Mouse (Mus musculus) intestine, postnatal 0 days (tissue): ENCODE results near the gene Mast4. TPM values are rescaled to one million over a fixed set of nuclear protein-coding genes. Genes with fewer than 3 reads are reported as not detected.
A peak's percentile ranks its signal among the peaks of the same experiment; 100 is the strongest.

Experiments used
- ATAC-seq: fragments of 200-750 bp; cut with Nextera tagmentation; 2 replicates; pipeline ENCODE4 v1.8.0; 2017; ENCODE audit warnings: mild to moderate bottlenecking, moderate TSS enrichment, moderate library complexity
- H3K27ac ChIP-seq: fragments of 300-500 bp; sonication (generic); 2 replicates; pipeline ENCODE4 v1.5.1; 2014; ENCODE audit warnings: mild to moderate bottlenecking, low read depth, low read length, moderate library complexity
- H3K27me3 ChIP-seq: fragments of 300-500 bp; sonication (generic); replicated peaks from 2 replicates; pipeline ENCODE4 v1.6.1; 2014; ENCODE audit warnings: low read length, mixed read lengths; ENCODE audit not compliant: control insufficient read depth, insufficient read depth
- H3K36me3 ChIP-seq: fragments of 300-500 bp; sonication (generic); 2 replicates; pipeline ENCODE4 v1.6.1; 2014; ENCODE audit warnings: mild to moderate bottlenecking, moderate library complexity; ENCODE audit not compliant: control insufficient read depth, insufficient read depth
- H3K4me1 ChIP-seq: fragments of 300-500 bp; sonication (generic); replicated peaks from 2 replicates; pipeline ENCODE4 v1.6.1; 2014; ENCODE audit warnings: antibody characterized with exemption, low read length, mixed read lengths; ENCODE audit not compliant: control insufficient read depth, insufficient read depth
- H3K4me2 ChIP-seq: fragments of 300-500 bp; sonication (generic); replicated peaks from 2 replicates; pipeline ENCODE4 v1.6.1; 2014; ENCODE audit warnings: low read depth, mild to moderate bottlenecking, moderate library complexity
- H3K4me3 ChIP-seq: fragments of 300-500 bp; sonication (generic); 2 replicates; pipeline ENCODE4 v1.5.1; 2014; ENCODE audit warnings: low read depth, low read length
- H3K9ac ChIP-seq: fragments of 300-500 bp; sonication (generic); 2 replicates; pipeline ENCODE4 v1.6.1; 2014; ENCODE audit warnings: mild to moderate bottlenecking, low read depth, low read length
- H3K9me3 ChIP-seq: fragments of 300-500 bp; sonication (generic); 2 replicates; pipeline ENCODE4 v1.6.1; 2016; ENCODE audit warnings: mixed run types; ENCODE audit not compliant: control insufficient read depth
- CTCF ChIP-seq: sonication (generic); IDR thresholded peaks from 2 replicates; pipeline ENCODE4 v1.5.1; 2016; ENCODE audit warnings: low read depth, mild to moderate bottlenecking, control low read depth, antibody characterized with exemption, moderate library complexity
- WGBS: fragments of 180-500 bp; shearing (Covaris S2); extraction: QIAGEN DNeasy Blood & Tissue Kit; methylation state at CpG from one replicate; pipeline ENCODE4 v1.1.7; 2014; 5-methylcytosine and 5-hydroxymethylcytosine counted together
- polyA plus RNA-seq: library from polyadenylated mRNA; unstranded; fragments of >200 nt; fragmentation: Nextera tagmentation; extraction: Ambion mirVana; gene quantifications from 2 replicates; pipeline ENCODE4 v1.2.1, GENCODE M21; 2015

Gene Mast4
- polyA plus RNA-seq, 1 experiment from 2014 or later, result 6.1 TPM

DNA sequence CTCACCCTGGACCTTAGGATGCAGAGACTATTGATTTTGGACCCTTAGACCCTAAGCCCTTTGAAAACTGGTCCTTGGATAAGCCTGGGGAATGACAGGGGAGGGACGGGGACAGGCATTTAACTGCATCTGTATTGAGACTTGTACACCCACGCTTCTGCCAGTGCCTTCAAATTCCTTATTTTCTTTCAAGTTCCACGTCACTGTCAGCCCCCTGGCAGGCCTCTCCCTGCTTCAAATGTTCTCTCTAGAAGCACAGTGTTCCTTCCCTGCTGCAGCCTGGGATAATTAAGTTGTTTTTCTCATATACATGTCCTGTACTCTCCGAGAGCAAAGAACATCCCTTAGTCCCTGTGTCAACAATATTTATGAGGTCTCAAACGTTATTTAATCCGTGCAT lies 585.1 kb downstream of the Mast4 start:
- no peak for TF ChIP-seq CTCF
- no peak overlapping the region for H3K4me3 ChIP-seq
- 61% methylated on average over 6 of the region's 6 CpGs for WGBS
- H3K9me3 ChIP-seq, result no peaks in the 10 kb centered on the region
- no peaks in the 10 kb centered on the region for H3K4me1 ChIP-seq
- no peak overlapping the region for H3K9ac ChIP-seq
- H3K36me3 ChIP-seq, result peaks cover 30% of the 10 kb centered on the region
- H3K27me3 ChIP-seq, result no peaks in the 10 kb centered on the region
- ATAC-seq, result no peak
- H3K4me2 ChIP-seq, result no peak overlapping the region
- H3K27ac ChIP-seq, result no peak overlapping the region

DNA sequence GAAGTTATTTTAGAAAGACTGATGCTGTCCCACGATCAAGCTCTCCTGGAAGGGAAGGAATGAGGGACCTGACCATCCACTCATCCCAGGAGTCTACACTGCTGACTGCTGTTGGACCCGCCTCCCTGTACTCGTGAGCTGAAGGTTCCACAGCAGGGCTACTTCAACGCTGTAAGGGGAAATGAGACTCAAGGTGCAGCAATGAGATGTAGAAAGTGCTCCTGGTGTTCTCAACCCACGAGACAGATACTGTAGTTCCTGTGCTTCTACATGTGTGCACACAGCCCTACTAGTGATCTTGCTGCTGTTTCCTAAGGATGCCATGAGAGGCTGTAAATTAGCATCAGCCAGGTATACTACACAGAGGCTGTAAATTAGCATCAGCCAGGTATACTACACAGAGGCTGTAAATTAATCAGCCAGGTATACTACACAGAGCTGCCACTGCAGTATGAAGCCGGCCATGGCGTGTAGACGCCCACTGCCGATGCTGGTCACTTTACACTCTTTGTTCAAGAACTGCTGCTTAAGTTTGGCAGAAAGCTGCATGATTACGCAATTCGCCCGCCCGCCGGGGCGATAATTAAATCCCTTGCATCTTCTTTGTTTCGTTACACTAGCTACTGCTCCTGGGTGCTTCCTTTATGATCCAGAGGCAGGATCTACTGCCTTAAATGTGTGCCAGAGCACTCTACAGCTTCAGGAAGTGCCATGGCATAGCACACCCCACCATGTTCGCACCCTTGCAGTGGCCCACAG lies 587.3 kb downstream of the Mast4 start:
- 84% methylated on average over 17 of the region's 17 CpGs for WGBS

DNA sequence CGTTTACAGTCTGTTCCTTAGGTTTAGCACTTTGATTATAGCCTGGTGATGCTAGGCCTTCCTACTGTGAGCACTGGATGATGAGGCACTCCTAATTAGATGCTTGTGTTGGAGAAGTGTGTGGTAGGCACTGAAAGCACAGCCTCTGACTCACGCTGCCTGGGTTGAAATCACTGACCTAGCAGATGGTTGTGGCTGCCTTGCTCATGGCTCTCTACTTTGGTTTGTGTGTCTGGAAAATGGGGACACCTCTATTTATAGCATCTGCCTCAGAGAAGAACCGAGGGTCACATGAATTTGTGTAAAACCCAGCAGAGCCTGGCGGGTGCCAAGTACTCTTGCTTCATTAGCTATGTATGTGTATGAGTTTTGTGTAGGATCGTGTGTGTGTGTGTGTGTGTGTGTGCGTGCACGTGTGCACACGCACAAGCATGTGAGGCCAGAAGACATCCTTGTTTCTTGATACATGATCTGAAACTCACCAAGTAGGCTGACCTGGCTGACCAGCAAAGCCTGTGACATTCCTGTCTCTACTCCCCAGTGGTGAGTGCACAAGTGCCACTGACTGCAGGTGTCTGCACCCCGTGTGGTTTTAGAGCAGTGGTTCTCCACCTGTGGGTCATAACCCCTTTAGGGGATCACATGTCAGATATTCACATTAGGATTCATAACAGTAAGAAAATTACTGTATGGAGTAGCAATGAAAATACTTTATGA lies 588.5 kb downstream of the Mast4 start:
- H3K4me1 ChIP-seq, result no peaks in the 10 kb centered on the region
- no peak for TF ChIP-seq CTCF
- no peak for ATAC-seq
- WGBS, result 86% methylated on average over 9 of the region's 9 CpGs
- H3K27ac ChIP-seq, result no peak overlapping the region
- no peak overlapping the region for H3K4me2 ChIP-seq
- H3K9ac ChIP-seq, result no peak overlapping the region
- H3K4me3 ChIP-seq, result no peak overlapping the region
- no peaks in the 10 kb centered on the region for H3K27me3 ChIP-seq
- peaks cover 37% of the 10 kb centered on the region for H3K36me3 ChIP-seq
- no peaks in the 10 kb centered on the region for H3K9me3 ChIP-seq

More for the DNA sequence above, 587.3 kb downstream of the Mast4 start:
- ATAC-seq, result no peak
- H3K4me1 ChIP-seq, result no peaks in the 10 kb centered on the region
- H3K4me2 ChIP-seq, result no peak overlapping the region
- H3K4me3 ChIP-seq, result no peak overlapping the region
- H3K27ac ChIP-seq, result no peak overlapping the region
- no peak overlapping the region for H3K9ac ChIP-seq
- H3K9me3 ChIP-seq, result no peaks in the 10 kb centered on the region
- no peak for TF ChIP-seq CTCF
- peaks cover 33% of the 10 kb centered on the region for H3K36me3 ChIP-seq
- H3K27me3 ChIP-seq, result no peaks in the 10 kb centered on the region

DNA sequence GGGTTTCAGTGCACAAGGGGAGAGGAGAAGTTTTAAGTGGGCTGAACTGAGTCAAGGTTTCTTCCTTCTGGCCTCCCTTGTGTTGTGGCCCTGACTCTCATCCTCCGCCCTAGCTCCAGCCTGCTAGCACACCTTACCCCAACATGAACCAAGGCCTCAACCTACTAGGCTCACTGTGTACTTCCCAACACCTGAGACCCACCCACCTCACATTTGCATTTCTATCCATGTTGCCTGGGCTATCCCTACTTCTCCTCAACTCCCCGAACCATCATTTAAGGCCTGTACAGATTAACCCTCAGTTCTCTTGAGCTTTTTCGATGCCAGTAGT lies 589.1 kb downstream of the Mast4 start:
- 91% methylated on average over 3 of the region's 3 CpGs for WGBS
- H3K9me3 ChIP-seq, result no peaks in the 10 kb centered on the region
- ATAC-seq, result no peak
- no peak overlapping the region for H3K27ac ChIP-seq
- no peaks in the 10 kb centered on the region for H3K4me1 ChIP-seq
- no peak overlapping the region for H3K4me2 ChIP-seq
- H3K36me3 ChIP-seq, result peaks cover 31% of the 10 kb centered on the region
- H3K9ac ChIP-seq, result no peak overlapping the region
- no peak for TF ChIP-seq CTCF
- no peak overlapping the region for H3K4me3 ChIP-seq
- H3K27me3 ChIP-seq, result no peaks in the 10 kb centered on the region

DNA sequence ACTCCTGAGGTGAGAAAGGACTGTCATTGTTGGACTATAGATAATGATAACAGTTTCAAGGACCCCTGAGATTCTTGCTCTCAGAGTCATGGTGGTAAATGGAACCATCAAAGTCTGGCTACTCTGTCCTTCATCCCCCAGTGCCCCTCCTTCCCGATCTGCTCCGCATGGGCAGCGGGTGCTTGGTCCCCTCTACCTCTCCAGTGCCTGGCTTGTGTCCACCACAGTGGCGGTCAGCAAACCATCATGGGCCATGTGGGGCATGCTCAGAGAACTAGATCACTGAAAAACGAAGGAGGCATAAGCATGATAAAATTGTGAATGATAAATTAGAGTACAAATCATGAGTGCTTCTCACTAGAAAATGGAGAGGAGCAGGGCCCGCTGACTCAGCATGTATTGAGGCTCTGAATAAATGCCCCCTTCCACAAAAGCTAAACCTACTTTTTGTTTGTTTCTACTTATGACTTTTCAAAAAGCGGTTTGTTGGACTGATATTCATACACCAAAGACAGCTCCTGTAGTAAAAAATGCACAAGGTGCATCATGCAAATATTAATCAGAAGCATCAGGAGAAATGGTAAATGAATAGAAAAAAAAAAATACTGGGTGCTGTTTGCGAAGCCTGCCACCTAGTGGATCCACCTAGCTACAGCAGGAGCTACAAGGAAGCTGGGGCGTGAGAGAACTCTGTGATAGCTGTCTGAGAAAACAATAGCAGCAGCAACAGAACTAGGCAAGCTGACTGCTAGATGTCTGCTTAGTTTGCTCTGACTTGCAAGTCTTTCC lies 589.6 kb downstream of the Mast4 start:
- ATAC-seq, result no peak
- no peak overlapping the region for H3K9ac ChIP-seq
- WGBS, result 70% methylated on average over 9 of the region's 9 CpGs
- peaks cover 28% of the 10 kb centered on the region for H3K36me3 ChIP-seq
- H3K4me2 ChIP-seq, result no peak overlapping the region
- no peak overlapping the region for H3K27ac ChIP-seq
- TF ChIP-seq CTCF, result peak; percentile 88
- no peaks in the 10 kb centered on the region for H3K9me3 ChIP-seq
- no peaks in the 10 kb centered on the region for H3K4me1 ChIP-seq
- H3K27me3 ChIP-seq, result no peaks in the 10 kb centered on the region
- H3K4me3 ChIP-seq, result no peak overlapping the region
